Comparison of ENCODE assay signal across 9 mouse cellular contexts in genomic region chr12:8698895-8699294, GRCm38 (mm10). TPM values are rescaled to one million over a fixed set of nuclear protein-coding genes. Genes with fewer than 3 reads are reported as not detected.
DNase-seq lines count a peak whose midpoint lies in the region; ATAC-seq and TF ChIP-seq lines count a peak whose summit lies in the region.
"Had no signal": no experiment of that assay in that cellular context is flagged by ENCODE, and none has a peak within 500 bp of the region (broad histone marks: within the 10 kb centered on the region; RNA-seq: fewer than 3 reads in every experiment).

No protein-coding gene starts in this region.

- H3K79me2 ChIP-seq in C2C12 (ENCODE audit: control insufficient read depth, insufficient read depth): peaks cover 100% of the 10 kb centered on the region

- no peak overlapping the region for H3ac ChIP-seq in C2C12 (ENCODE audit: control insufficient read depth, insufficient read length, low read depth)

- no peak overlapping the region for H3K4me3 ChIP-seq in hindbrain, embryonic 11.5 days (ENCODE audit: low read depth, low read length)
- no peak overlapping the region for H3K4me3 ChIP-seq in hindbrain, embryonic 12.5 days
- no peak overlapping the region for H3K4me3 ChIP-seq in C2C12 (ENCODE audit: insufficient read depth, poor library complexity, severe bottlenecking)
- no peak overlapping the region for H3K4me3 ChIP-seq in midbrain, embryonic 13.5 days (replicated peaks)
- H3K4me3 ChIP-seq: erythroblast, embryonic 14.5 days had no signal

- no peaks in the 10 kb centered on the region for H3K4me1 ChIP-seq in hindbrain, embryonic 11.5 days (replicated peaks; ENCODE audit: control insufficient read depth, insufficient read depth, low read length)
- no peaks in the 10 kb centered on the region for H3K4me1 ChIP-seq in hindbrain, embryonic 12.5 days
- no peaks in the 10 kb centered on the region for H3K4me1 ChIP-seq in midbrain, embryonic 13.5 days (replicated peaks)

- no peaks in the 10 kb centered on the region for H3K9me3 ChIP-seq in hindbrain, embryonic 11.5 days (ENCODE audit: control insufficient read depth, low read length)
- H3K9me3 ChIP-seq in hindbrain, embryonic 12.5 days (replicated peaks): no peaks in the 10 kb centered on the region
- H3K9me3 ChIP-seq in midbrain, embryonic 13.5 days: no peaks in the 10 kb centered on the region

- ATAC-seq in hindbrain, embryonic 11.5 days (ENCODE audit: low FRiP score): no peak
- ATAC-seq in hindbrain, embryonic 12.5 days (ENCODE audit: low FRiP score): no peak
- 0 out of 2 replicates have a peak, but pooled peaks have one; percentile 34 for ATAC-seq in midbrain, embryonic 13.5 days

- no peak overlapping the region for H3K9ac ChIP-seq in hindbrain, embryonic 11.5 days (ENCODE audit: low read depth, low read length)
- no peak overlapping the region for H3K9ac ChIP-seq in hindbrain, embryonic 12.5 days
- H3K9ac ChIP-seq in midbrain, embryonic 13.5 days (replicated peaks): no peak overlapping the region

- no peak overlapping the region for H3K4me2 ChIP-seq in hindbrain, embryonic 11.5 days (replicated peaks; ENCODE audit: low read depth, low read length)
- H3K4me2 ChIP-seq in hindbrain, embryonic 12.5 days (replicated peaks): no peak overlapping the region
- H3K4me2 ChIP-seq in midbrain, embryonic 13.5 days (replicated peaks): no peak overlapping the region

- peak; percentile 65 for TF ChIP-seq CTCF in C2C12 (IDR thresholded peaks at IDR 0.05; ENCODE audit: control insufficient read depth, insufficient read depth, insufficient read length)

- no peak overlapping the region for H3K27ac ChIP-seq in hindbrain, embryonic 11.5 days (ENCODE audit: low read depth, low read length)
- no peak overlapping the region for H3K27ac ChIP-seq in hindbrain, embryonic 12.5 days
- no peak overlapping the region for H3K27ac ChIP-seq in midbrain, embryonic 13.5 days

- H3K27me3 ChIP-seq in hindbrain, embryonic 11.5 days (ENCODE audit: control insufficient read depth, insufficient read depth, low read length): no peaks in the 10 kb centered on the region
- no peaks in the 10 kb centered on the region for H3K27me3 ChIP-seq in hindbrain, embryonic 12.5 days
- H3K27me3 ChIP-seq in C2C12 (ENCODE audit: control insufficient read depth, insufficient read depth, insufficient read length): no peaks in the 10 kb centered on the region
- H3K27me3 ChIP-seq in midbrain, embryonic 13.5 days: no peaks in the 10 kb centered on the region

- peak; percentile 47 for DNase-seq in hindbrain, embryonic 11.5 days (ENCODE audit: low spot score)
- peak; percentile 50 for DNase-seq in T-cell, adult 2 months (ENCODE audit: low spot score)
- peak; percentile 16 for DNase-seq in embryo, embryonic 11.5 days (ENCODE audit: low read depth, low spot score)
- peak; percentile 47 to 78 for DNase-seq in kidney, postnatal 36 days
- DNase-seq in thymus, postnatal 4 days: peak; percentile 69

- H3K36me3 ChIP-seq in hindbrain, embryonic 11.5 days (ENCODE audit: control insufficient read depth, insufficient read depth, low read length): no peaks in the 10 kb centered on the region
- 0 out of 2 replicates have a peak, but pooled peaks cover 2% of the 10 kb centered on the region for H3K36me3 ChIP-seq in hindbrain, embryonic 12.5 days
- H3K36me3 ChIP-seq in C2C12 (ENCODE audit: control insufficient read depth, insufficient read depth): peaks cover 52% of the 10 kb centered on the region
- H3K36me3 ChIP-seq in midbrain, embryonic 13.5 days: peaks cover 5% of the 10 kb centered on the region; the same call in 1 of the 2 replicates

- WGBS in hindbrain, embryonic 11.5 days: 71% methylated on average over 2 of the region's 2 CpGs
- WGBS in hindbrain, embryonic 12.5 days: 73% methylated on average over 2 of the region's 2 CpGs
- 73% methylated on average over 2 of the region's 2 CpGs for WGBS in midbrain, embryonic 13.5 days

- peaks cover 90% of the 10 kb centered on the region for H3K79me3 ChIP-seq in C2C12 (ENCODE audit: low read depth)

TF ChIP-seq in C2C12, 6 proteins besides CTCF, POLR2A, EP300 and RAD21:
- TF ChIP-seq MAX (IDR thresholded peaks at IDR 0.05): no peak
- TF ChIP-seq FOSL1 (IDR thresholded peaks at IDR 0.05; ENCODE audit: insufficient read depth, low read length, poor library complexity, severe bottlenecking): no peak
- no peak for TF ChIP-seq MYOD1 (IDR thresholded peaks at IDR 0.05; ENCODE audit: control insufficient read depth, insufficient read length, low read depth)

RNA-seq across cellular contexts. Expression of gene Pum2, which starts 25.0 kb away (rescaled TPM):
- polyA plus RNA-seq in hindbrain, embryonic 11.5 days (2014; fragmentation: Nextera tagmentation; extraction: Ambion mirVana): 68.2 and 70.2 TPM in 2 replicates
- 64.0 and 65.4 TPM in 2 replicates for polyA plus RNA-seq in hindbrain, embryonic 12.5 days (2016; fragmentation: Nextera tagmentation; extraction: Ambion mirVana)
- polyA plus RNA-seq in C2C12 (2012; fragmentation: generic; extraction: Trizol): 19.9 TPM
- 58.6 and 66.7 TPM in 2 replicates for polyA plus RNA-seq in midbrain, embryonic 13.5 days (2015; fragmentation: Nextera tagmentation; extraction: Ambion mirVana)

Comparison
In these comparisons a context has a peak if more than half of its experiments do, and no peak if none do; other contexts are left out.
1. DNase-seq: peak in every context shown above with its lines; median percentile 69 in thymus, postnatal 4 days; 62 in kidney, postnatal 36 days; 50 in T-cell, adult 2 months; 47 in hindbrain, embryonic 11.5 days; 16 in embryo, embryonic 11.5 days.